Mouse (Mus musculus) c-Kit-positive CD71-negative TER-119-negative erythroid progenitor cells, embryonic 14.5 days (primary cell): ENCODE results near the gene Gm28539.
"Not testable (repeated sequence)": the region's sequence is repeated elsewhere in the genome, so short reads cannot be mapped to it uniquely, and the experiment has no call there.

Experiments
- DNase-seq: peaks from one replicate; pipeline ENCODE4 v3.0.0-alpha.2; 2013; ENCODE audit warnings: low read depth

The Gm28539 gene

GRCm38 (mm10) chr16:18955070-18955469 lies 118.7 kb downstream of the Gm28539 start:
- no peak for DNase-seq

- no peak for DNase-seq
These were observed 127.1 kb downstream of the Gm28539 start for GRCm38 (mm10) chr16:18963486-18963885.

- DNase-seq, result no peak
These were observed 133.2 kb downstream of the Gm28539 start for GRCm38 (mm10) chr16:18969420-18970128.

GRCm38 (mm10) chr16:18970837-18971236 lies 134.5 kb downstream of the Gm28539 start:
- DNase-seq, result no peak

GRCm38 (mm10) chr16:18975665-18976064 lies 139.3 kb downstream of the Gm28539 start:
- not testable (repeated sequence) for DNase-seq

- no peak for DNase-seq
These were observed 139.9 kb downstream of the Gm28539 start for GRCm38 (mm10) chr16:18976315-18976714.

GRCm38 (mm10) chr16:18986381-18986780 lies 150.0 kb downstream of the Gm28539 start:
- DNase-seq, result no peak

- no peak for DNase-seq
These were observed 150.5 kb downstream of the Gm28539 start for GRCm38 (mm10) chr16:18986860-18987259.

- peak; percentile 3 for DNase-seq
These were observed 166.4 kb downstream of the Gm28539 start for GRCm38 (mm10) chr16:19002610-19003389.

- DNase-seq, result no peak
These were observed 167.4 kb downstream of the Gm28539 start for GRCm38 (mm10) chr16:19003757-19004156.

- DNase-seq, result no peak
These were observed 168.9 kb downstream of the Gm28539 start for GRCm38 (mm10) chr16:19005298-19005697.
